Mouse (Mus musculus) heart, postnatal 14 days (tissue): ENCODE measurements around the gene Ptgis. TPM values are rescaled to one million over a fixed set of nuclear protein-coding genes. Genes with fewer than 3 reads are reported as not detected.

ENCODE experiments used
- total RNA-seq, 2 experiments: library from RNA; stranded (reverse); gene quantifications; 2 replicates each; pipeline ENCODE4 v1.2.3; 2021

The Ptgis gene
- total RNA-seq, 2 experiments from 2014 or later, result 24.5 to 25.5 TPM

Other genes starting within 250 kb of the Ptgis start
- gene Stau1, start 244.3 kb downstream of the Ptgis start, total RNA-seq, result 10 to 100 TPM; 42.1 to 47.2 TPM
- gene Ddx27, start 225.4 kb downstream of the Ptgis start, total RNA-seq, result 10 to 100 TPM; 12.3 to 13.7 TPM
- gene Znfx1, start 177.6 kb downstream of the Ptgis start, total RNA-seq, result 10 to 100 TPM; 32.1 to 36.1 TPM
- gene Kcnb1, start 50.4 kb downstream of the Ptgis start, total RNA-seq, result 10 to 100 TPM; 57.9 to 60.3 TPM
- gene B4galt5, start 108.6 kb upstream of the Ptgis start, total RNA-seq, result 10 to 100 TPM; 18.5 to 19.8 TPM
- 10 to 100 TPM; 23.0 to 25.2 TPM for gene Slc9a8, start 181.1 kb upstream of the Ptgis start, total RNA-seq